Mouse (Mus musculus) erythroblast, adult 5-6 weeks (primary cell): ENCODE results near the gene Dync1i1. TPM values are rescaled to one million over a fixed set of nuclear protein-coding genes. Genes with fewer than 3 reads are reported as not detected.
"Not testable (repeated sequence)": the region's sequence is repeated elsewhere in the genome, so short reads cannot be mapped to it uniquely, and the experiment has no call there.

ENCODE experiments used
- ATAC-seq: replicated peaks from 2 replicates; pipeline ENCODE4 v1.8.0; 2016; ENCODE audit warnings: moderate number of reproducible peaks, mild to moderate bottlenecking, moderate TSS enrichment, inconsistent platforms; ENCODE audit not compliant: poor library complexity, low FRiP score, severe bottlenecking
- total RNA-seq, 2 experiments: library from RNA; stranded (forward) in 1 of 2; stranded (reverse) in 1 of 2; fragments of 150-400 nt in 1 of 2; fragments of 200-764, 138-1000 nt in 1 of 2; gene quantifications; 2 replicates each; pipeline versions ENCODE4 v1.2.3 to v1.2.4; 2015 to 2017; ENCODE audit warnings: low replicate concordance in 2 of 2

The Dync1i1 gene
- not detected in 2 replicates for total RNA-seq (2015; ENCODE audit: low replicate concordance)
- total RNA-seq (2017; ENCODE audit: low replicate concordance), result not detected in 2 replicates

- ATAC-seq, result no peak
These were observed at the start of gene Dync1i1 for GRCm38 (mm10) chr6:5725611-5726236. Gene Dync1i1, plus strand, starts transcription at chr6:5725639.

GRCm38 (mm10) chr6:5679738-5680137 is 45.7 kb upstream of the Dync1i1 start:
- ATAC-seq, result no peak

GRCm38 (mm10) chr6:5701826-5702225 is 23.6 kb upstream of the Dync1i1 start:
- ATAC-seq, result no peak

GRCm38 (mm10) chr6:5707894-5708293 is 17.5 kb upstream of the Dync1i1 start:
- not testable (repeated sequence) for ATAC-seq

- ATAC-seq, result no peak
These were observed 15.3 kb upstream of the Dync1i1 start for GRCm38 (mm10) chr6:5710063-5710605.

- ATAC-seq, result no peak
These were observed 12.8 kb upstream of the Dync1i1 start for GRCm38 (mm10) chr6:5712620-5713019.

- no peak for ATAC-seq
These were observed 10.3 kb upstream of the Dync1i1 start for GRCm38 (mm10) chr6:5715101-5715618.

- no peak for ATAC-seq
These were observed 6.5 kb upstream of the Dync1i1 start for GRCm38 (mm10) chr6:5718955-5719354.

- ATAC-seq, result not testable (repeated sequence)
These were observed 4.7 kb upstream of the Dync1i1 start for GRCm38 (mm10) chr6:5720716-5721115.

GRCm38 (mm10) chr6:5723986-5724385 is 1.5 kb upstream of the Dync1i1 start:
- no peak for ATAC-seq

- ATAC-seq, result no peak
These were observed 815 bp downstream of the Dync1i1 start for GRCm38 (mm10) chr6:5726237-5726670.

GRCm38 (mm10) chr6:5733217-5733616 is 7.8 kb downstream of the Dync1i1 start:
- ATAC-seq, result no peak

GRCm38 (mm10) chr6:5734398-5734797 is 9.0 kb downstream of the Dync1i1 start:
- ATAC-seq, result no peak

GRCm38 (mm10) chr6:5734862-5735261 is 9.4 kb downstream of the Dync1i1 start:
- ATAC-seq, result no peak

GRCm38 (mm10) chr6:5739711-5740110 is 14.3 kb downstream of the Dync1i1 start:
- no peak for ATAC-seq

- no peak for ATAC-seq
These were observed 16.1 kb downstream of the Dync1i1 start for GRCm38 (mm10) chr6:5741395-5742032.

- ATAC-seq, result no peak
These were observed 24.8 kb downstream of the Dync1i1 start for GRCm38 (mm10) chr6:5750079-5750711.

GRCm38 (mm10) chr6:5752128-5752527 is 26.7 kb downstream of the Dync1i1 start:
- ATAC-seq, result no peak

- no peak for ATAC-seq
These were observed 27.2 kb downstream of the Dync1i1 start for GRCm38 (mm10) chr6:5752617-5753016.

- no peak for ATAC-seq
These were observed 31.2 kb downstream of the Dync1i1 start for GRCm38 (mm10) chr6:5756509-5757130.
